Mouse (Mus musculus) lung, postnatal 36 days (tissue): ENCODE measurements around the gene Slc25a1.

Source experiments
- DNase-seq: peaks from one replicate; pipeline ENCODE4 v3.0.0; 2022; ENCODE audit warnings: mixed read lengths

Gene Slc25a1

DNA sequence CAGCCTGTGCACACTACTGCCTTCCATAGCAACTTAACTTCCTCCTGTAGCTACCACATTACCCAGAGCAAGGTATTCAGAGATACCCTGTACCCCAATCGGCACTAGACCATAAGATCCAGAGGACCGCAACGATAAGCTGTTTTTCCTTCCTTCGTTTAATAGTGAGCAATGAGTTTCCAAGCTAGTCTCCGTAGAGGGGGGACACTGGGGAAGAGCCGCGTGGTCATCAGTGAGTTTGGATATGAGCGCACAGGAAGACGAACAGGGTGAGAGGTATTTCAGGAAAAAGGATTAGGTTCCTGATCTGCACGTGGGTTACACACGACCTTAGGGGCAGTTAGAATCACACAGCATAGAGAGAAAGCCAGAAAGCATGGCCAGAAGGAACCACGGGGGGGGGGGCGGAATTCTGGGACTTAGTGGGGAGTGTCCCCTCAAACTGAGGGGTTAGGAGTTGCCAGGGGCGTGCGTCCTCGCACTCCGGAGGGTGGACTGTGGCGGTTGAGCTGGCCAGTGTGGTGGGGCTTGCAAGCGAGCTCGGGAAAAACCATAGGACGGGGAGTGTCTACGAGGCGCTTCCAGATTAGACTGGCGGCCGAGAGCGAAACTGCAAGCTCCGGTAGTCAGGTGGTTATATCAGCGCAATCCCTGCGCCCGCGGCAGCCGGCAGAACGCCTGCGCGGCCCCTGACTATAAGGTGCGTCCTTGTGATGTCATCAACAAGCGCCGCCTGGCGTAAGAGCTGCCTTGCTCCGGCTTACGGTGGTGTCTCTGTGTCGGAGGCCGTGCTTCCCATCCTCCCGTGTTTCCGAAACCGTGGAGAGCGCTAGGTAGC is 6.5 kb downstream of the Slc25a1 start:
- DNase-seq, result peak; percentile 98

DNA sequence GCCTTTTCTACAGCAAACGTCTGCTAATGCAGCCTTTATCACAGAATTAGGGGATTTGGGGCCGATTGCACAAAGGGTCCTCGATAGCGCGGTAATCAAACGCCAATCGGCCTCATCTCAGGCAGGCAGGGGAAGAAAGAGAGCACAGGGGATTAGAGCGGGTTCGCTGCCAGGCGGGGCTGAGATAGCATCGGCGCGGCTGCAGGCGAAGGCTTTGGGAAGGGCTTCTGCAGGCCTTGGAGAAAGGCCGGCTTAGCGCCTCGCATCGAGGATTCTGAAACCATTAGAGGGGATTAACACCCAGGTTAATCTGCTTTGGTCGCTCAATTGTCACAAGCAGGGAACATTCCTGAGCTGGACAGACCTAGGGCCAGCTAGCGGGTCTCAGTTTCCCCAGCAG is 7.4 kb downstream of the Slc25a1 start:
- no peak for DNase-seq

DNA sequence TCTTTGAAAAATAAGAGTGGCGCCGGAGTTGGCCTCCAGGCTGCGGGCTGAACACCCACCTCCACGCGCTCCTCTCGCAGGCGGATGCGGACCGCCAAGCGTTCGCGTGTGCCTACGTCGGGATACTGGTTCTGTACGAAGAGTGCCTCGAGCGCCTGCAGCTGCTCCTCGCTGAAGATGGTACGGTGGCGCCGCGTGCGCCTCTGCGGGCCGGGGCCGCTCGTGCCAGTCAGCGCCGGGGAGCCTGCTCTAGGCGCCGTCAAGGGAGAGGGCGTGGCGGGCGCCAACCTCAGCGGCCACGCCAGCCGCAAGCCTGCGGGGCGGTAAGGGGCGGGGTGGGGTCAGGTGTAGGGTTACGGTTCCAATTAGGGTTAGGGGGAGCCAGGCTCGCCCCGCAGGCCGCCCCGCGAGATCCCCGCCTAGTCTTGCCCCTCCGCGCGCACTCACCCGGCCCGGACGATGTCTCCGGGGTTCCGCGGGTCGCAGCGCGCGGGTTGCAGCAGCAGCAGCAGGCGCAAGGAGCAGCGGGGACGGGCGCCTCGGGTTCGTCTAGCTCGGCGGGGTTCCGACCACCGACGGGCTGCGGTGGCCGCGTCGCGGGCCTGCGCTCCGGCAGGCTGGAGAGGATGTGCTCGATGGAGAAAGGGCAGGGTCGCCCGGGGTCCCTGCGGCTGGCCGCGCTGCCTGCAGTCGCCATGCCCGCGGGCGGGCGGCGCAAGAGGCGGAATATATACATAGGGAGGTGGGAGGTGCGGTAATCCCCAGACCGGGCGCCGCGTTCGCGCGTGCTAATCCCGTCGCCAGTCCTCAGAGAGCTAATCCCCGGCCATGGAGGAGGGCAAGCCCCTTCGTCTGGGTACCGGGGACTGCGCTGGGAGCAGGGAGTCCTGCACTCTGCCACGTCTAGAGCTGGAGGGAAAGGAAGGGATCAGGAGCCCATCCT is 13.4 kb downstream of the Slc25a1 start, which contains the start of gene Gsc2:
Gene Gsc2 (minus strand): TSS at position 753 of the 943 bp plus-strand sequence.
- DNase-seq, result peak; percentile 7

DNA sequence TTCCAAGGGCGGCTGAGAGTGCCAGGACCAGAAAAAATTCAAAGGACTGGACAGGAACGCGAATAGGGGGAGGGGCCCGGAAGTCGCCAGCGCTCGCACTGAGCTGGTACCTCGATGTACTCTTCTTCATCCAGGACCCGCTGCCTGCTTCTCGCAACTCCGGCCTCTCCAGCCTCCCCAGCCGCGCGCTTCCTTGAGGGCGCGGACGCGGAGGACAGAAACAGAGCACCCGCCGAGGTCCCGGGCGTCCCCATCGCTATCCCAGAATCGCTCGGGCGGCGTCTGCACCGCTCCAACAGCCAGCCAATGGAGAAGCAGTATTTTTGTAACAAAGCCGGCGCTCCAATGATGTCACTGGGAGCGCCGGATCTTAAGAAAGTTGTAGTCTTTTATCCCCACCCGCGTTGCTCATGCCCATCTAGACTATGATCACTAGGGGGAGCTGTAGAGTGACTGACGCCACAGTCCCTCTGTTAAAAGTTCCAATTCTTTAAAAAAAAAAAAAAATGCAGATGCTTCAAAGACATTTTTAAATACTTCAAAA is 16.9 kb downstream of the Slc25a1 start, which contains the start of gene Ess2:
Gene Ess2 (minus strand): TSS at position 297 of the 544 bp plus-strand sequence.
- DNase-seq, result peak; percentile 97

DNA sequence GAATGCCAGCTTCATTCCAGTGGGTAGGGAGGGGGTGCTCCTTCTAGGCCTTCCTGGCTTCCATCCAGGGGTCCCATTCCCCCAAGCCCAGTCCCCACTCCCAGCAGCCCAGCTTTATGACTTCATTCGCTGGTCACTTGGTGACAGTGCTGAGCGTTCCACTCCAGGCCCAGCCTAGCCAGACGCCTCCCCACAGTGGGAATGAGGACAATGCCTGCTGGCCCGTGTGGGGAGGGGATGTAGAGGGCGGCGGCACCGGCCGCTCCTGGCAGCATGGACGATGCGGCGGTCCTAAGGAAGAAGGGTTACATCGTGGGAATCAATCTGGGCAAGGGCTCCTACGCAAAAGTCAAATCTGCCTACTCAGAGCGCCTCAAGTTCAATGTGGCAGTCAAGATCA is 29.6 kb downstream of the Slc25a1 start, which contains the start of the genes Dgcr2 and Tssk2:
Gene Dgcr2 (minus strand): TSS at position 101 of the 400 bp plus-strand sequence.
Gene Tssk2 (plus strand): TSS at position 176 of the 400 bp plus-strand sequence.
- no peak for DNase-seq

DNA sequence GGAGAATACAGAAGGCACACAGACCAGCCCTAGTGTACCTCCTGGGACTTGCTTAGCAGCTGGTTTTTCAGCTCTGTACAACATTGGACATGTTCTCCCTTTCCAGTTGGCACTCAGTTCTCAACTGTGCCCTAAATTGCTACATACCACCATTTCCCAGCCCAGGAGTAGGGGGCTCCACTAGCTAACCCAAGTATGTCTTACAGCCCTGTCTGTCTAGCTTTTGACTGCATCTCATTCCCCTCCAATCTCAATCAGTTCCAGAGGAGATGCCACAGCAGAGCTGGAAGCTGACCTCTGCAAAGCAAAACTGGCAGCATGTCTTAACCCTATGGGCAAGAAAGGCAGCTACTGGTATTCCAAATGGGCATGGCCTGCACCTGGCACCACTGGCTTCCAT is 31.9 kb downstream of the Slc25a1 start:
- DNase-seq, result no peak

DNA sequence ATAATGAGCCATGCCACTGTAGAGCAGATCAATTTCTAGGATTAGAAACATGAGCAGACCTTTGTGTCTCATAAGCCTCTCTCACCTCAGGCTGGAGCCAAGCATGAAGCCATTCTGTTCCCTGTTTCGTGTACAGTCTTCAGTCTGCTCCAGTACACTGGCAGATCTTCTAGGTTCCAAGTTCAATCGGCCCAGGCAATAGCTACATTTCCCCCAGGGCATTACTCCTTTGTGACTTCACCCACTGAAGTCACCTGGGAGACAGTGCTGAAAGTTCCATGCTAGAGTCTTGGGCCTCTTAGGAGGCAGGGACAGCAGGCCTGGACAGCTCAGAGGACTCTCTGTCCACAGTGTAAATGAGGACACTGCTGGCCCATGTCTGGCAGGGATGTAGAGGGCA is 34.1 kb downstream of the Slc25a1 start, which contains the start of gene Tssk1:
Gene Tssk1 (plus strand): TSS at position 301 of the 400 bp plus-strand sequence.
- no peak for DNase-seq

DNA sequence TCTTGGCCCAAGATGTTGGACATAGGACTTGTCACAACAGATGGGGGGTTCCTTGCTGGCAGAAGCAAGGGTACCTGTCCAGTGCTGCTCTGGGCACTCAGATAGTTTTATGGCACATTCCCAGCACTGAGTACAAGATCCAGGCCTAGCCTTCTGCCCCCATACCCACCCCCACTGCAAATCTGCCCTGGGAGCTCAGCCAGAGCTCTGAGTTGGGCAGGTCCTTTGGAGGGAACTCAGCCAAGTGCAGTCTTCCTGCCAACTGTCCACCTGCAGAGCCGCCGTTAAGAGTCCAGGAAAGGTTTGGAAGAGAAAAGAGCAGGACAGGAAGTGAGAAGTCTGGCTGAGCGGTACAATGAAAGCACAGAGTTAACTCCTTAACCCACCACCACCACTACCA is 35.4 kb downstream of the Slc25a1 start:
- DNase-seq, result peak; percentile 59

DNA sequence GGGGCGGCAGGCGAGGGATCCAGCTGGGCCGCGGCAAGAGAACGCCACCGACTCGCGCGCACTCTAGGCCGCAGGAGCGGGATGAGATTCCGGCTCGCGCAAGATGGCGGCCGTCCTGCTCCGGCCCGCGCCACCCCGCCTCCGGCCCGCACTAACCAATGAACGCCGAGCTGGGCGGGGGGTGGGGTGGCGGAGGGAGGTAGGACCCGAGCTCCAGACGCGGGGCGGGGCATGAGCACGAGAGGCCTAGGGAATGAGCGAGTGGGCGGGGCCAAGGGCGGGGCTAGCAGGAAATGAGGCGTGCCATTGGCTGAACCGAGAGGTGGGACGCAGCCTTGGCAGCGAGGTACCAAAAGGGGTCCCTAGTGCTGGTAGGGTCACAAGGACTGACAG is 36.5 kb downstream of the Slc25a1 start, which contains the start of gene Gm20518:
Gene Gm20518 (minus strand): TSS at position 105 of the 393 bp plus-strand sequence.
- peak; percentile 100 for DNase-seq

DNA sequence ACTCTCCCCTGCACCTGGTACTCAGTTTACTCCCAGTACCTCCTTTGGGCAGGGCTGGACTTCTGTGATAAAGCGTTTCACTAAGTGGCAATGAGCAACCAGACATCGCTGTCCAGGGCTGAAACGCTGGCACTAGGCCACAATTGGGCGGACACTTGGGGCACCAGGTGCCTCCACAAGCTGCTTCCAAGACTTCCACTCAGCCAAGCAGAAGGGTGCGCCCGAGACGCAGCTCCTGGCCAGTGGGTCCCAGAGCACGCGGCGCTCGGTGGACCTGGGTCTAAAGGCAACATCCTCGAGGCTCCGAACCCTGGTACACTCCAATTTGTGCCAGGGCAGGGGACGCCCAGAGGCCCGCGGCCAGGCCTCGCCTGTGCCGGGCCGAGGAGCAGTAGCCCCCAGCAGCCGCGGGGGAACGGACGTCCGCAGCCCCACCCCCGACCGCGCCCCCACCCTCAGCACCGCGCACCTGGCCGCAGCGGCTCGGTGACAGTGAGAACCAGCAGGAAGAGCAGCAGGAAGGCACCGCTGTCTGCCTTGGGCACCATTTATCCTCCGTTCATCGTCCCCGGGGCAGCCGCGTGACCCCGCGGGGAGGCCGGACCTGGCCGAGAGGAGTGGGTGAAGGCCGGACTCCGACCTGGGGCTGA is 37.0 kb downstream of the Slc25a1 start:
- peak; percentile 82 for DNase-seq

DNA sequence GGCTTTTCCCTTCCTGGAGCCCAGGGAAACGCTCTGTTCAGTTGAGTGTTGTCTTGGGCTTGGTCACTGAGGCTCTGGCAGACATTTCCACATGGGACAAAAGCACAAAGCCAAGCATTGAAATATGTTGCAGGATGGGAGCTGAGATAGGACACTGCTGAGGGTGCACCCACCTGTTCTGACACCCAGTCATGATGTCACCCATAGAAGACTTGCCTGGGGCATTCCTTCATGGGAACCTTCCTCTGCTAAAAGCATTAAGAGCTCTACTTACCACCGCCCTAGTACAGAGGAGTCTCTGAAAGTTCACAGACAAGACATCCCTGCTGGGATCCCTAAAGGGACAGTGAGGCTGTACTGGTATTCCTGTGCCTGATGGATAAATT is 37.7 kb downstream of the Slc25a1 start:
- DNase-seq, result no peak

DNA sequence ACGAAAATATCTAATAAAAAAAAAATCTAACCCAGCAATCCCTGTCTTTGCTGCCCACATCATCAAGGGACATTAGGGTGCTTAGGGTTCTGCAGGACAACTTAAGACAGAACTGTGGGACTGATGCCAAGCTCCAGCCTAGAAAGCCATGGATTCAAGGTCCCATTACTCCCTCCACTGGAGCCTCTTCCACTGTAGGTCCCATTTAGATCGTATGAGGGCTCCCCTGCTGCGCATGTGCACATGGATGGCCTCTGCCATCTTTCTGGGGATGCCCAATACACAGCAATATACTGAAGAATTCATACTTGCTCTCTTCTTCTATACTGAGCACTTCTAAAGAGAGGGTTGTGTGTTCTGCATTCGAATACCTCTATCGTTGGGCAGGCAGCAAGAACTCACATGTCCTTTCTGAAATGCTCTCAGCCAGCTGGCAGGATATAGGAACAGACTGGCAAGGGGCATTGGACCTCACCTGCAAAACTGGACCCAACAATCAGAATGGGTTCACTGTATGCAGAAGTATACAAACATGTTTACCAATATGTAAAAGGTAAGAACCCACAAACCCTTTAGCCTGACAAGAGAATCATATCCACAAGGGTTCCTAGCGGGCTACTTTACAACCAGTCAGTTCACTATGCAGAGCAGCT is 38.2 kb downstream of the Slc25a1 start:
- DNase-seq, result no peak

DNA sequence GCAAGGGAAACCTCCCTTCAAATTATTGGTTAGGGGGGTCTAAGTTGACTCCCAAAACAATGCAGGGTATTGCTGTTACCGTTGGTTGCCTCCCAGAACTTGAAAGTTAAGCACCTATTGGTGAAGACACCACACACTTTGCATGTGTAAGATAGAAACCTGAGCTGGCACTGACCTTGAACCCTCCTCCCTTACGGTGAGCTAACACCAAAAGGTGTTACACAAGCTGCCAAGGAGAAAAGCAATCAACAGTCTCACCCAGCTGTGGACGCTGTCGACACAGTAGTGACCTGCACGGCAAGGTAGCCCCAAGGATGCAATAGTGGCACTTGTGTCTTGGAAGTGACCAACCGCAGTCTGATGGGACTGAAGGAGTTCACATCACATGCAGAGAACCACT is 43.9 kb downstream of the Slc25a1 start:
- peak; percentile 21 for DNase-seq

DNA sequence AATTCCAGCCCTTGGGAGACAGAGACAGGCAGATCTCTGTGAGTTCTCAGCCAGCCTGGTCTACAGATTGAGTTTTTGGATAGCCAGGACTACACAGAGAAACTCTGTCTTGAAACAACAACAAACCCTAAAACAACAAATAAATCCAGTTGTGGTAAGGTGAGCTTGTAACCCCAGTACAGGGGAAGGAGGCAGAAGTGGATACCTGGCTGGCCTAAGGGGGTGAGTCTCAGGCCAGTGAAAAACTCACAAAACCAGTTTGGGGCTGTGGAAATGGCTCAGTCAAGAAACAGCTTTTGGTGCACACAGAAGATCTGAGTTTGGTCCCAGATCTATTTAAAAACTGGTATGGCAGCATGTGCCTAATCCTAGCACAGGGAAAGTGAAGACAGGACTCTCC is 45.8 kb downstream of the Slc25a1 start:
- DNase-seq, result peak; percentile 50

DNA sequence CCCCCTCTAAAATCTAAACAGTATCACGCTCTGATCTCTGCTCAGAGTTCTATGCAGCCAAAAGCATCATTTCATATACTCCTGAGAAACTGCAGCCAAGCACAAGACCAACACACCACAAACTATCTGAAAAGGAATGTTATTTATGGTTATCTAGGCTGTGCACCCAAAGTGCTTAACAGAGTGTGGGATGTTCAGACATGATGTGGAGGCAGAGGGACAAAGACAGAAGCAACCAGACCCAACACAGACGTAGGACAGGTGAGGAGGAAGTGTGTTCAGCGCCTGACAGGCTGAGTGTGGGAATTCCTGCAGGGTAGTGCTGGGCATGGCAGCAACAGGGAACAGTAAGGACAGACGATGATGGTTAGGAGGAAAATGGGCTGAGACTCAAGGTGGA is 48.4 kb downstream of the Slc25a1 start:
- DNase-seq, result no peak

DNA sequence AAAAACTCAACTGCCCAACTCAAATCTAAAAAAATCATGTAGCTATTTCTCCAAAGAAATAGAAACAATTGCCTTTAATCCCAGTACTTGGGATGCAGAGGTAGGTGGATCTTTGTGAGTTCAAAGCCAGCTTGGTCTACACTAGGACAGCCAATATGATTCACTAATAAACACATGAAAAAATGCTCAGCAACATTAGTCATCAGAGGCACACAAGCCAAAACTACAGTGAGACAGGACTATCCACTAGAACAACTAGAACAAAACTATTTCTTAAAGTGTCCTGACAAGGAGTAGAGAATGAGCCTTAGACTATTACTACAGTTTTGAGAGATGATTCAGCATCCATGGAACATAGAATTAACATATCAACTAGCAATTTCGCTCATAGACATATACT is 51.9 kb downstream of the Slc25a1 start:
- no peak for DNase-seq
